Mouse (Mus musculus) neural tube, embryonic 14.5 days (tissue): ENCODE results near the gene Vps13d. TPM values are rescaled to one million over a fixed set of nuclear protein-coding genes. Genes with fewer than 3 reads are reported as not detected.
A peak's percentile ranks its signal among the peaks of the same experiment; 100 is the strongest.

Source experiments
- ATAC-seq: fragments of 200-750 bp; cut with Nextera tagmentation; 2 replicates; pipeline ENCODE4 v1.8.0; 2017; ENCODE audit warnings: low read depth, mild to moderate bottlenecking, moderate TSS enrichment, moderate library complexity
- H3K27ac ChIP-seq: fragments of 300-500 bp; sonication (generic); 2 replicates; pipeline ENCODE4 v1.5.1; 2014; ENCODE audit warnings: low read depth, mild to moderate bottlenecking, control low read depth, low read length, moderate library complexity, mixed read lengths
- H3K27me3 ChIP-seq: fragments of 300-500 bp; sonication (generic); 2 replicates; pipeline ENCODE4 v1.6.1; 2014; ENCODE audit warnings: low read length; ENCODE audit not compliant: control insufficient read depth, insufficient read depth
- H3K36me3 ChIP-seq: fragments of 300-500 bp; sonication (generic); 2 replicates; pipeline ENCODE4 v1.6.1; 2014; ENCODE audit warnings: low read length, mixed read lengths; ENCODE audit not compliant: control insufficient read depth, insufficient read depth
- H3K4me1 ChIP-seq: fragments of 300-500 bp; sonication (generic); 2 replicates; pipeline ENCODE4 v1.6.1; 2014; ENCODE audit warnings: low read length; ENCODE audit not compliant: control insufficient read depth, insufficient read depth
- H3K4me2 ChIP-seq: fragments of 300-500 bp; sonication (generic); 2 replicates; pipeline ENCODE4 v1.6.1; 2014; ENCODE audit warnings: mild to moderate bottlenecking, low read depth, low read length, control low read depth
- H3K4me3 ChIP-seq: fragments of 300-500 bp; sonication (generic); 2 replicates; pipeline ENCODE4 v1.5.1; 2014; ENCODE audit warnings: low read depth, low read length, control low read depth, mixed read lengths
- H3K9ac ChIP-seq: fragments of 300-500 bp; sonication (generic); replicated peaks from 2 replicates; pipeline ENCODE4 v1.6.1; 2014; ENCODE audit warnings: low read depth, mild to moderate bottlenecking, control low read depth, low read length, mixed read lengths
- H3K9me3 ChIP-seq: fragments of 300-500 bp; sonication (generic); 2 replicates; pipeline ENCODE4 v1.6.1; 2016; ENCODE audit warnings: low read length; ENCODE audit not compliant: control insufficient read depth
- WGBS: fragments of 180-500 bp; shearing (Covaris S2); extraction: QIAGEN DNeasy Blood & Tissue Kit; methylation state at CpG from one replicate; pipeline ENCODE4 v1.1.7; 2014; 5-methylcytosine and 5-hydroxymethylcytosine counted together
- polyA plus RNA-seq: library from polyadenylated mRNA; unstranded; fragments of >200 nt; fragmentation: Nextera tagmentation; extraction: Ambion mirVana; gene quantifications from 2 replicates; pipeline ENCODE4 v1.2.1, GENCODE M21; 2014

Gene Vps13d
- 12.9 and 17.8 TPM in 2 replicates for polyA plus RNA-seq

- Histone ChIP-seq H3K36me3 (no peaks in the 10 kb centered on the region; the same call in 1 of the 2 replicates), H3K9me3 (no peaks in the 10 kb centered on the region), H3K9ac (peak within 1 kb of the TSS; percentile 87), H3K27me3 (no peaks in the 10 kb centered on the region), H3K4me1 (peaks cover 8% of the 10 kb centered on the region), H3K27ac (peak within 1 kb of the TSS; percentile 76; the same call in 1 of the 2 replicates), H3K4me2 (peak within 1 kb of the TSS; percentile 94), H3K4me3 (peak within 1 kb of the TSS; percentile 92)
- ATAC-seq, result peak; percentile 97
- WGBS, result under 1% methylated on average over 53 of the region's 53 CpGs
Measured at GRCm38 (mm10) chr4:145194559-145195162, at the start of gene Vps13d. Vps13d (minus strand) TSS chr4:145195005.

DNA sequence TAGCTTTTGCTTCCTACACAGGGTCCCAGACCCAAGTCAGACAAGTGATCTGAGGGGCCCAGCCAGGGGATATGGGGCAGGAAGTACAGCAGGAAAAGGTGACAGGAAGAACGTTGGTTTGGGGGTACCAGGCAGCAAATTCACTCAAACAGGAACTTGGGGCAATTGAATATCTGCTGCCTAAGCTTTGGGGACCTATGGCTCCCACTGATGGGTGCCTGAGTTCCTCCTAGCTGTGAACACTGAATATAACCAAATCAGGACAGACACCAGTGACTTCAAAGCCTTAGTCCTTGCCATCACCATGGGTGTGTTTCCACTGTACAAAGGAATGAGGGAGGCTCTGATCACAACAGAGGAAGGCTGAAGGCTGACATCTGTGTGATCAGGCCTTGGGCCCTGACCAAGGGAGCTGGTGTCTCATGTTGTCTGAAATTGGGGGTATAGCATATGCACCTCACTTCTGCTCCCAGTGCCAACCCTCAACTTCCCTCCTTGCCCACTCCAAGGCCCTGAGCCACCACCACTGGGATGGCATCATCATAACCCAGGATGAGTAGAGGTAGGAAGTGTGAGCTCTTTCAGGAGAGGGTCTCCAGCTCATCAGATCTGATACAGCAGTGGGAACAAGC lies 48.0 kb upstream of the Vps13d start:
- Histone ChIP-seq H3K4me3 (no peak overlapping the region), H3K27ac (no peak overlapping the region), H3K27me3 (peaks cover 6% of the 10 kb centered on the region; the same call in 1 of the 2 replicates), H3K4me1 (0 out of 2 replicates have a peak, but pooled peaks cover 4% of the 10 kb centered on the region), H3K36me3 (no peaks in the 10 kb centered on the region), H3K9ac (no peak overlapping the region), H3K9me3 (no peaks in the 10 kb centered on the region), H3K4me2 (no peak overlapping the region)
- ATAC-seq, result no peak
- 74% methylated on average over 1 of the region's 1 CpGs for WGBS

DNA sequence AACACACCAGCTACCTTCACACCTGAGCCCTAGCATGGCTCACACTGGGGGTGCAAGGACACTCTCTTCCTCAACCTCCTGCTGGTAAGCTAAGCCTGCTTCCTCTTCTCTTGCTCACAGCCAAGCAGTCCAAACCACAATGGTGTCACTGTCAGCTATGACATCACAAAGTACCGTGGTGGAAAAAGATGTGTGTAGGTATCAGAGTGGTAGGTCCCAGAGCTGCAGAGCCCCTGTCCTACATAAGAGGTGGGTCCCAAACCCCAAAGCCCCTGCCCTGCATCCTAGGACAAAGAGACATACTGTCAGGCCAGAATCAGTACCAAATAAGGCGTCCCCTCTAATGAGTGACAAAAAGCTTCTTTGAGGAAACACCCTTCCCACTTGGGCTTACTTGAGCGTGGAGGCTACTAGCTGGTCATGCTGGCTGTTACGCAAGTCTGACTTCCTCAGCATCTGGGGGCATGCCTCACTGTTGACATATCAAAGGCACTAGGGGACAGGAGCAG lies 46.0 kb upstream of the Vps13d start:
- no peaks in the 10 kb centered on the region for H3K36me3 ChIP-seq
- no peak overlapping the region for H3K4me2 ChIP-seq
- H3K4me3 ChIP-seq, result no peak overlapping the region
- ATAC-seq, result no peak
- H3K9me3 ChIP-seq, result no peaks in the 10 kb centered on the region
- WGBS, result 71% methylated on average over 4 of the region's 4 CpGs
- no peaks in the 10 kb centered on the region for H3K4me1 ChIP-seq
- H3K27me3 ChIP-seq, result peaks cover 3% of the 10 kb centered on the region; the same call in 1 of the 2 replicates
- H3K27ac ChIP-seq, result no peak overlapping the region
- H3K9ac ChIP-seq, result no peak overlapping the region

GRCm38 (mm10) chr4:145239049-145239830 lies 44.4 kb upstream of the Vps13d start:
- Histone ChIP-seq H3K4me1 (no peaks in the 10 kb centered on the region), H3K4me3 (no peak overlapping the region), H3K36me3 (no peaks in the 10 kb centered on the region), H3K9me3 (no peaks in the 10 kb centered on the region), H3K27me3 (no peaks in the 10 kb centered on the region), H3K4me2 (no peak overlapping the region), H3K27ac (no peak overlapping the region), H3K9ac (no peak overlapping the region)
- 44% methylated on average over 4 of the region's 4 CpGs for WGBS
- peak; percentile 78; the same call in 1 of the 2 replicates for ATAC-seq

DNA sequence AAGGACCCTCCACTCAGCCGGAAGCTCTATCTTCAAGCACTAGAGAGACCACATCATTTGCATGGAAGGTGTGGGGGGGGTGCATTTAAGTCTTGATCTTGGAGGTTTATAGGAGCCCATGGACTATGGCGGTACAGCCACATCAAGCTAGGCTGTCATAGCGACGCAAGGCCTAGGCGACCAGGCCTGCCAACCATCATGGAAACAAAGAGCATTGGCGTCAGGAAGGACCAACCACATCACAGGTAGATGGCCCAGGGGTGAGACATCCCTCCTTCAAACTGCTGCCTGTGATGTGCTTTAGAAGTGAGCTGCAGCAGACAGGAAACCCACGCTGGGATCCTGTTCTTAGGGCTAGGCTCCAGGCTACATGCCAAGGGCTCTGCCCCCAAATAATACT lies 41.2 kb upstream of the Vps13d start:
- Histone ChIP-seq H3K27me3 (no peaks in the 10 kb centered on the region), H3K27ac (no peak overlapping the region), H3K4me3 (no peak overlapping the region), H3K4me1 (no peaks in the 10 kb centered on the region), H3K4me2 (no peak overlapping the region), H3K9me3 (no peaks in the 10 kb centered on the region), H3K9ac (no peak overlapping the region), H3K36me3 (no peaks in the 10 kb centered on the region)
- ATAC-seq, result no peak
- WGBS, result 90% methylated on average over 7 of the region's 7 CpGs

- H3K4me1 ChIP-seq, result no peaks in the 10 kb centered on the region
Measured at GRCm38 (mm10) chr4:145233487-145234228, 38.9 kb upstream of the Vps13d start.

GRCm38 (mm10) chr4:145231732-145232131 lies 36.9 kb upstream of the Vps13d start:
- Histone ChIP-seq H3K4me2 (no peak overlapping the region), H3K36me3 (no peaks in the 10 kb centered on the region), H3K27ac (no peak overlapping the region), H3K27me3 (no peaks in the 10 kb centered on the region), H3K9me3 (no peaks in the 10 kb centered on the region), H3K4me1 (no peaks in the 10 kb centered on the region), H3K4me3 (no peak overlapping the region), H3K9ac (no peak overlapping the region)
- 95% methylated on average over 5 of the region's 5 CpGs for WGBS
- ATAC-seq, result no peak

More at GRCm38 (mm10) chr4:145233487-145234228, 38.9 kb upstream of the Vps13d start:
- H3K9ac ChIP-seq, result no peak overlapping the region
- no peak overlapping the region for H3K4me2 ChIP-seq
- no peaks in the 10 kb centered on the region for H3K9me3 ChIP-seq
- WGBS, result 22% methylated on average over 3 of the region's 3 CpGs
- no peak overlapping the region for H3K4me3 ChIP-seq
- no peaks in the 10 kb centered on the region for H3K27me3 ChIP-seq
- H3K27ac ChIP-seq, result no peak overlapping the region
- ATAC-seq, result no peak
- no peaks in the 10 kb centered on the region for H3K36me3 ChIP-seq

DNA sequence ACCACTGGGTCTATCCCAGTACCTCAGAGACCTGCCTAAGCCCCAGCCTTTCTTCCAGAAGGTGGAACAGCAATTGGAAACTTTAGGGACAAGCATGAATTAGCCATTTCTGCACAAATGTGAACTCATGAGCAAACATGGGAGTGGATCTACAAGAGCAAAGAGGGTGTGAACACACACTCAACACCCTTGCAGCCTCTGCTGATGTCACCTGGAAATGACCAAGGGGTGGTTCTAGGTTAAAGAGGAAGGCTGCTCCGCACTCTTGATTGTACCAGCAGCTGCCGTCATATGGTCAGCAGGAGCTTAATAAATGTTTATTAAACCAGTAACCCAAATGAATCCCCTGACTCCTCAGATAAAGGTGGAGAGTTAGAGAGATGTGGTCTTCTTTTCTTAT lies 35.8 kb upstream of the Vps13d start:
- Histone ChIP-seq H3K9ac (no peak overlapping the region), H3K36me3 (no peaks in the 10 kb centered on the region), H3K4me3 (no peak overlapping the region), H3K27ac (no peak overlapping the region), H3K4me1 (no peaks in the 10 kb centered on the region), H3K4me2 (no peak overlapping the region), H3K9me3 (no peaks in the 10 kb centered on the region), H3K27me3 (no peaks in the 10 kb centered on the region)
- WGBS, result 86% methylated on average over 2 of the region's 2 CpGs
- ATAC-seq, result no peak
